Mouse (Mus musculus) gastrocnemius, adult 8-10 months (tissue): ENCODE data around the gene Sufu. TPM values are rescaled to one million over a fixed set of nuclear protein-coding genes. Genes with fewer than 3 reads are reported as not detected.

ENCODE experiments used
- DNase-seq, 2 experiments: peaks; one replicate each; pipeline ENCODE4 v3.0.0; 2022; ENCODE audit warnings: low spot score in 2 of 2
- total RNA-seq, 4 experiments: library from RNA; stranded (reverse); gene quantifications; 2 replicates each; pipeline ENCODE4 v1.2.4; 2022

Sufu gene
- total RNA-seq, result 1 to 10 TPM; 4.5 to 5.7 (median 5.3) TPM

DNA sequence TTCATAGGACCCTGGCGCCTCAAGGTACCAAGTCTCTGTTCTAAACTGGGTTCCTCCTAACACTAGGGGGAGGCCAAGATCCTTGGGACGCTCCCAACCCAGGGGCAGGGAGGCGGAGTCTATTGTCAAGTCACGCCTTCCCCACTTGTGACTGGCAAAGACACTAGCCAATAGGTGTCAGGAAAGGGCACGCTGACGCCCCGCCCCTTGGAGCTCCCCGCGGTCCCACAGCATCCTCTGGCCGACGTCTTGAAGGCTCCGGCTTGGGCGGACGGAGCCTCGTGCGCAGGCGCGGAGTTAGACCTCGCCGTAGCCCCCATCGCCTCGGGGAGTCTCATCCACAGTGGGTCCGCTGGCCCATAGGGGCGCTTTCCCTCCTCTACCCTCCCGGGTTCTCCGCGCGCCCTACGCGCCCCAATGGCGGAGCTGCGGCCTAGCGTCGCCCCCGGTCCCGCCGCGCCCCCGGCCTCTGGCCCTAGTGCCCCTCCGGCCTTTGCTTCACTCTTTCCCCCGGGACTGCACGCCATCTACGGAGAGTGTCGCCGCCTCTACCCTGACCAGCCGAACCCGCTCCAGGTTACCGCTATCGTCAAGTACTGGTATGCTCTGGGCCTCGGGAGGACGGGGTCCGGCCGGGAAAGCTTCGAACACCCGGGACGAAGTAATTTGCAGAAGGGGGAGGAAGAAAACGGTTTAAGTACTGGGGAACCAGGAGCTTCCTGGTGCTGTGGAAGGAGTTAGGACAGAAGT is at the start of gene Sufu:
Gene Sufu (plus strand): TSS at position 211 of the 750 bp plus-strand sequence.
- peak; percentile 98 for DNase-seq

DNA sequence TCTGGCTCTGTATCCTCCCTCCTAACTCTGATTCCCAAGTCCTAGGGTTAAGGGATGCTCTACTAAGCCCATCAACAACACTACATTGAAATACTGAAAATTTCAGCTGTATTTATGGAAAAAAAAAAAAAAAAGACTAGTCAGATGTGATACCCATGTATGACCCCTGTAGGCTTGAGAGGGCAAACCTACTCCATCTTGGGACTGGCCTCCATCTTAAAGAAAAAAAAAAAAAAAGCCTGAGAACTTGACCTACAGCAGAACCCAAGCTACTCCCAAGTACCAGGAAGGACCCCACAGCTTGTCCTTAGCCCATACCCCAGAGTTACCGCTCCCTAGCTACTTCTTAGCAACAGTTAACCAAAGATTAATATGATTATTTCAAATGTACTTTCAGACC is 49.5 kb upstream of the Sufu start:
- DNase-seq, result no peak

DNA sequence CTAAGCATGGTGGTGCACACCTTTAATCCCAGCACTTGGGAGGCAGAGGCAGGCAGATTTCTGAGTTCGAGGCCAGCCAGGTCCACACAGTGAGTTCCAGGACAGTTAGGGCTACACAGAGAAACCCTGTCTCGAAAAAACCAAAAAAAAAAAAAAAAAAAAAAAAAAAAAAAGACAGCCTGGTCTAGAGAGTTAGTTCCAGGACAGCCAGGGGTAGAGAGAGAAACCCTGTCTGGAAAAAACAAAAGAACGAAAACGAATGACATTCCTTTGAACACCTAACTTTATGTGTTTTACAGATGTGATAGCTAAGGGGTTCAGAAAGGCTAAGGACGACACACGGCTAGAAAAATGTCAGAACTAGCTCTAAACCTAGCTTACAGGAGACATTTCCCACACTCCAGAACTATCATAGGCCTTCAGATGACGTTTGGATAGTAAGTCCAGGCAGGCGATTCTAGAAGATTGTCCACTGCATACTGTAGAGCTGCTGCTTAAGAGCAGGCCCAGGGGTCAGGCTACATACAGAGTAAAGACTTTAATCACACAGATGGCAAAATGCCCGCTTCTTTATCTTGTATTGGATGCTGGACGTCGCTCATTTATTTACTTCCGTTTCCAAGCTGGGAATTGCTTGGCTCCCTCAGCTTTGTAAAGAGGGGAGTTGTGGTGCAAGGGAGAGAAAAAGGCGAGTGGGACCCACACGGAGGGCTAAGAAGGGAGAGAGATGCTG is 48.6 kb upstream of the Sufu start:
- DNase-seq, result no peak

DNA sequence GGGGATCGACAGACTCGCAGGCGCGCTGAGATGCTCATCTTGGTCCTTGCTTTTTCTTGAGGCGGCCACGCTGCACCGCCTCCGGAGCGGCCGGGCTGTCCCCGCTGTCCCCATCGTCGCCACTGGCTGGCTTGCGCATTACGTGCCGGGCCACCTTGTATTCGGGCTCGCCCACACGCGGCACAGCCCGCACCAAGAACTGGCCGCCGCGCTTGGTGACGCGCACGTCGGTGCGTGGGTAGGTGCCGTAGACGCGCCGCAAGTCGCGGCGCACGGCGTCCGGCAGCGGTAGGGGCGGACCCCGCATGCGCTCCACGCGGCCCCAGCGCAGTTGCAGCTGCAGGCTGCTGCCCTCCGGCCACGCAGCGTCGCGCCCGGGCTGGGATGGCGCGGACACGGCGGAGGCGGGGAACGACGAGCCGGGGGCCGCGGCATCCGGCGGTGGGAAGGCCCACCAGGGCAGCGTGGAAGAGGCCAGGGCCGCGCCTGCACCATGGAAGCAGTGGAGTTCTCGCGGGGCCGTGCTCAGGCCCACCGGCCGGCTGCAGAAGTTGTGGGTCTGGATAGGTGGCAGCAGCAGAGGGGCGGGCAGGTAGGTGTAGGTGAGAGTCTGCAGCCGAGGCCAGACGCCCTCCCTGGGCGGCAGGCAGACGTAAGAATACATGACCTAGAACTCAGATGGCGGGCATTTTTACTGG is 47.8 kb upstream of the Sufu start:
- DNase-seq, result peak; percentile 37 to 59

DNA sequence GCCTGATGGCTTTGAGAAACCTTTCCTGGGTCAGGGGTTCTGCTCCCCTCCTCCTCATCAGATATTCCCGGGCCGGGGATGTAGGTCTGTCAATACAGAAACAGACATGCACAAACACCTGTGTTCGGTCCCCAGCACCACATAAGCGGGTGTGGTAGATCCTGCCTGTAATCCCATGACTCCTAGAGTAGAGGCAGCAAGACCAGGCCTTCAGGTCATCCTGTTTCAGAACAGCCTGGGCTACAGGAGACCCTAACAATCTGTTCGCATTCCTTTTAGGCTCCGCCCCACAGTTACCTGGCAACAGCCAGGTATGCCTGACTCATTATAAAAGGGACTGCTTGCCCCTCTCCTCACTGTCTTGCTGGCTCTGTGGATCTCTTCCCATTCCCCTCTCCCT is 47.1 kb upstream of the Sufu start:
- DNase-seq, result no peak

DNA sequence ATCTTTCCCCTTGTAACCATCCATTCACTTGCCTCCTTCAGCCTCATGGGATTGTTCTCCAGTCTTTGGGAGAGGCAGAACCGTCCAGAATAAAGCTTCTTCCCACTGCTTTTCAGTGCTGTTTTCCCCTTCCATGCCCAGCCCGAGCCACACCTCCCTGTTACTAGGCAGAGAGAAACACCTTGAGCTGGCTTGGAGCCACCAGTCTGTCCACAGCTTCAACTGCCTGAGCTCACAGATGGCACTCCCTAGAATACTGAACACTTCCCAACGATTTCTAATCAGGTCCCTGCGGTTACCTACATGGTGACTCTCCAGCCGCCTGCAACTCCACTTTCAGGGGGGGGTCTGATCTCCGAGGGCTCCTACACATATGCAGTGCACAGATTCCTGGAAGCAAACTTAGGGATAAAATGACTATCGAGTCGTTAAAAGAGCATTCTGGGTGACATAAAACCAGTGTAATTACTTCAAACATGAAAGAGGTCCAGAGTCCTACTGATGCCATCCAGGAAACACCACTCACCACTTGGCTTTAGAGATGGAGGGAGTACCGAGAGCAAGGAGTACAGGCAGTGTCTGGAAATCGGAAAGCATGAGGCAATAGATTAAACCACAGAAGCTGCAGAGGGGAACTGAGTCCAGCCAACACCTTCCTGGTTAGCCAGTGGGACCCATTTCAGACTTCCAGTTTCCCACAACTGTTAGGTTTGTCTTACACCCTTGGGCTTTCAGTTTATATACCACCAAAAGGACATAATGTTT is 46.3 kb upstream of the Sufu start, which contains the start of gene 2310034G01Rik:
Gene 2310034G01Rik (minus strand): TSS at position 135 of the 765 bp plus-strand sequence.
- no peak for DNase-seq

DNA sequence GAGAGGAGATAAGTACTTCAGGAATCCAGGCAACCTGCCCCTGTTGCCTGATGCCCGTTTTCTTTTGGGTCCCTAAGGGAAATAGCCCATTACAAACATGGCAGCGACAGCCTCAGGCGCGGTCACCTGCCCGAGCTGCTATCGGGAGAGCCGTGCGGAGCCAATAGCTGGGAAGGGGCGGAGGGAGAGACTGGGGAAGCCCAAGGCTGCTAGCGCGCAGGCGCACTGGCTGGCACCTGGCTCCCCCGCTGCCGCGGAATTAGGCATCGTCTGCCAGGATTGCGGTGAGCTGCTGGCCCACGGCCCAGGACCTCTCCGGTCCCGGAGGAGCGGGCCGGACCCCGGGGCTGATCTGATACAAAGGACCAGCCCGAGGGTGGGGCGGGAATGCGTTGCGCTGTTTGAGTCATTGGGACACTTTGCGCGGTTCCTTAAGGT is 40.0 kb upstream of the Sufu start:
- DNase-seq, result peak; percentile 46 to 78

DNA sequence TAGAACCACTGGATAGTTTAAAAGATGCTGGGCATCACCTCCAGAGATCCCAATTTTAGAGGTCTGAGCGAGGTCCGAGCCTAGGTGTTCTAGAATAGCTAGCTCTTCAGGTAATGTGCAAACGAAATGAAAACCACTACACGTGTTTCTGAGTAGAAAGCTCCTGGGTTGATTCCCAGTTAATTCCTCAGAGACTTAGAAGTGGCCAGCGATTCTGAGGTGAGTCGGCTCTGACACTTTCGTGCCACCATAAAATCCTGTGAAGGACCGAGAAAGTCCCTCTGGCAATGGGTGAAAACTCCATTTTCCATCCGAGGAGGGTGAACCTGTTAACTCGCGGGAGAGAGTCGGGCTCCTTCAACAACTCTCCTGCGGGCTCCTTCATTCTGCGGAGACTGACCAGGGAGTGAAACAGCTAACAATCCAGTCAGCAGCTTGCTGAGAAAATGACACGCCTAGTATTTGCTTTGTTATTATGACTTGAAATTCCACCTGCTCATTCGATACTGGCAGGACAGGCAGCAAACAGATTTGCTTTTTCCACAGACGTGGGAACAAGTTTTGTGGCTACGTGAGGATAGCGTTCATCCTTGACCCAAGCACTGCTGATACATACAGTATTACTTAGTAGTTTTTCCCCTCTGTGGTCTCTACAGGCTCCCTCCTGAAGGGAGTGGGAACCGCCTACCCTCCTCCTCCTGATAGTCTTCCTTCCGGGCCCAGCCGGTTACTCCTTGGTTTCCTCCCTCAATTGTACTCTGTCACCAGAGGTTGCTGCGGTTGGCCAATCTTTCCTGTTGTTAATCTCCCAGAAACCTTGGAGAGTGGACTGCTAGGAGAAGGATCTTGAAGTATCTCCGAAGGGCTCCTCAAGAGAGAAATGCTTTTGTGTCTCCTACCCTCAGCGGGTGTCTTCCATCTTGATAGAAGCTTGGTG is 39.1 kb upstream of the Sufu start:
- no peak for DNase-seq

DNA sequence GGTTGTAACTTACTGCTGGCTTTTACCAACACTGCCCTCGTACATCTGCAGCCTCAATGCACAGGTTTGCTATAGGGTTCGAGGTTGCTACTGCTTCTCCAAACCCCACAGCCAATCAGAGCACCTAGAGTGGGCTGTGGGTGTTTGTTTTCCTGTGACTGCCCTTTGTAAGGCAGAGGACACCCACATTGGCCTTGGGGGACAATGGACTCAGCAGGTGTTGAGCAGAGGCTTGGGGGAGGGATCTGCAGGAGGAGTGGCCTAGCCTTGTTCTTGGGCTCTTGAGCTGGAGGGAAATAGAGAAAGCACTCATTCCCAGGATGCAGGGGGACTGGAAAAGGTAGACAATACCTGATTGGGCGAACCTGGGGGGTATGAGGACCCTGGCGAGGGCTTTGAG is 38.3 kb upstream of the Sufu start:
- no peak for DNase-seq

DNA sequence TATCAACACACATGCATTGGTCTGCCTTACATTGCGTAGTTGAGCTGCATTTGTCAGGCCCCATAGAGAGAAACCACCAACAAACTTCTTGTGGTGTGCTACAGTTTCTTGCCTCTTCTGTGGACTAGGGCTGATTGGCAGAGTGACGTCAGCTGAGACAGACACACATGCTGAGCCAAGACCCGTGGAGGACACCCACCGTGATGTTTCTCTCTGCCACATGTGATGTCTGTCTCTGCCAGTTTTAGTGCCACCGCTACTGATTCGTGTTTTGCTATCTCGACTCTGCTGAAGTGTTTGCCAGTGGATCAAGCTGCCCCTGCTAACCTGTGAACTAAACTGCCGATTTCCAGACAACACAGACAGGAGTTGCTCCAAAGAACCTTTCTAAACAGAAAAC is 34.6 kb upstream of the Sufu start:
- no peak for DNase-seq

DNA sequence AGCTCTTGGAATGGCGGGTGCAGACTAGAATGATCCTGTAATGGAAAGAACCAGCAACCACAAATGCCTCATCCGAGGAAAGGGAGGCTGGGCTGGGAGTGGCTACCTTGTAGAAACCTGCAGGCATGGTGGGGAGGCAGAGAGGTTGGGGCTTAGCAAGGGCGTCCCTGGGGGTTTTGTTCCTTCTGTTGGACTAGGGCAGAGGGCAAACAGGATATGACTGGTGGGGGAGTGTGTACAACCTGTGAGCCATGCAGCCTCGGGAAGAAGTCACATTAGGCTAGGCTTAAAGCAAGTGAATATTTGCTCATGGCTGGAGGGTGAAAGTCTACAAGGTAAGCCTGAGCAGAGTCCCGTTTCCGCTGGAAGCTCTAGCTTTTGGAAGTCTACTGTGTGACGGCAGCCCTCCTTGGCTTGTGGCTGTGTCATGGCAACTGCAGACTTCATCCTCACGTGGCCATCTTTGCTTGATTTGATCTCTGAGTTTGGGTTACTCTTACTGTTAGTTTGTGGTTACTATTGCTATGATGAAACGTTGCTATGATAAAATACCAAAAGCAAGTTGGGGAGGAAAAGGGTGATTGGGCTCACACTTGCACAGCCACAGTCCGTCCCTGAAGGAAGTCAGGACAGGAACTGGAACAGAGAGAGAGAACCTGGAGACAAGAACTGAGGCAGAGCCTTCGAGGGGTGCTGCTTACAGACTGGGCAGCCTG is 33.2 kb upstream of the Sufu start:
- DNase-seq, result no peak

DNA sequence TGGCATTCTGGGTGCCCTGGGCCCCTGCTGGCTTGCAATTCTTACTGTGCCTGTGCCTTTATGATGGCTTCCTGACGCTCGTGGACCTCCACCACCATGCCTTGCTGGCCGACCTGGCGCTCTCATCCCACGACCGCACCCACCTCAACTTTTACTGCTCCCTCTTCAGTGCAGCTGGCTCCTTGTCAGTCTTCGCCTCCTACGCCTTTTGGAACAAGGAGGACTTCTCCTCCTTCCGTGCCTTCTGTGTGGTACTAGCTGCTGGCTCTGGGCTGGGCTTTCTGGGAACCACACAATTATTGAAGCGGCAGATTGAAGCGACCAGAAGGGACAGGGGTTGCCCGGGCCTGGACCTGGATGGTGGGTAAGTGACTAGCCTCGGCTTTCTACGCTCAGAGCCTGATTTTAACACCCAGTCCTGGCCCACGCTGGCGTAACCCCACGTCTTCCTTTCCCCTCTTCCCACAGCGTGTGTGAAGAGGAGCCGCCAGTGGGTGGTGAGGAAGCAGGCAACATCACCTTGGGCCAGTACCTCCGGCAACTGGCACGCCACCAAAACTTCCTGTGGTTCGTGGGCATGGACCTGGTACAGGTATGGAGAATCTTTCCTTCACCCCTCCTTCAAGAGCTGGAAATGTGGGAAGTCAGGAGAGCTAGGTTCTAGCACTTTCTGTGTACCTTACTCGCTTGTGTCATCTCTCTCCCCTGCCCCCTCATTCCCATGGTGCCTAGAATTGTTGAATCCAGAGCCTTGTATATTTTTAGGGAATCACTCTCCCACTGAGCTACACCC is 28.7 kb upstream of the Sufu start:
- no peak for DNase-seq

DNA sequence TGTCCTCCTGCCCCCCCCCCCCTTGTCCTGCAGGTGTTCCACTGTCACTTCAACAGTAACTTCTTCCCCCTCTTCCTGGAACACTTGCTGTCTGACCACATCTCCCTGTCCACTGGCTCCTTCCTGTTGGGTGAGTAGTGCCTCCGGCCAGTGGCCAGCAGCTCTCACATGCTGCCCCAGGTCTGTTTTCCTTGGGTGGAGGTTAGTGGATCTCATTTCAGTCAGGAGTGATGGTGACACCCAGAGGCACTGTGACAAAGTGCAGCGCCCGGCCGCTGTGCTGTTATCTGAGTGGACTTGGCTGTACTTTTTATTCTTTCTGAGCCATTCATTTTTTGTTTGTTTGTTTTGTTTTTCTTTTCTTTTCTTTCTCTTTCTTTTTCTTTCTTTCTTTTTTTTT is 27.5 kb upstream of the Sufu start:
- DNase-seq, result peak; percentile 55 to 71

DNA sequence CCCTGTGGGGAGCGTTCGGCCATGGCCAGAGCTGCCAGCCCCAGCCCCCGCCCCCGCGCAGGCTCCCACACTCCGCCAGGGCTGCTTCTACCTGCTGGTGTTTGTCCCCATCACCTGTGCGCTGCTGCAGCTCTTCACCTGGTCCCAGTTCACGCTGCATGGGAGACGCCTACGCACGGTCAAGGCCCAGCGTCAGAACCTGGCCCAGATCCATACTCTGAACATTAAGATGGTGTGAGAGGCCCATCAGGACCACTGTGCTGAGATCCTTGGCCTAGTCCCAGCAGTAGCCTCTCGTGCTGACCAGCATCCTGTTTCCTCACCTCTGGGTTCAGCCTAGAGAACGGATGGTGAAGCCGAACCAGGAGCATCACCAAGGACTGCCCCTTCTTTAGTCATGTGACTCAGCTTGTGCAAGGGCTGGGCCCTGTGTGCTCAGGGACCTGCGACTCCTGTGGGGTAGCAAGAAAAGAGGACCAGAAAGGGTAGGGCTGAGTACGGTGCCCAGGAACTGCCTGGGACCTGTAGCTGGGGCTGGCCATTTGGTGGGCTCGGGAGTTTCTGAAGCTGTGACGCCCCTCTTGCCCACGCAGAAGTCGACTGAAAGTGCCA is 22.1 kb upstream of the Sufu start:
- DNase-seq, result no peak

DNA sequence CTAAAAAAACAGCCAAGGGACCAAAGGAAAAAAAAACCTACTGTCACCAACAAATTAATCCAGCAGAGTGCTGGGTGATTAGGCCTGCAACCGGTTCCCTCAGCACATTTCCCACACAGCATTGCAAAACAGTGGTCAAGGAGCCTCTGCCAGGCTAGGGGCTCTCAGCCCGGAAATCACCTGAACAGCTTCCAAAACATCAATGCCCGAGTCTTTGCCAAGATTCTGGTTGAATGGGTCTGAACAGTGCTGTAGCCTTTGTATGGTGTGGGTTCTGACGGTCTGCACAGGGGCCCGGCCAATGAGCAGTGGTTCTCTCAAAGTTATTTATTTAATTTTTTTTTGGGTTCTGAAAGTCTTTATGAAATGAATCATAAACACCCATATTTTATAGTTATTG is 21.2 kb upstream of the Sufu start:
- DNase-seq, result no peak

DNA sequence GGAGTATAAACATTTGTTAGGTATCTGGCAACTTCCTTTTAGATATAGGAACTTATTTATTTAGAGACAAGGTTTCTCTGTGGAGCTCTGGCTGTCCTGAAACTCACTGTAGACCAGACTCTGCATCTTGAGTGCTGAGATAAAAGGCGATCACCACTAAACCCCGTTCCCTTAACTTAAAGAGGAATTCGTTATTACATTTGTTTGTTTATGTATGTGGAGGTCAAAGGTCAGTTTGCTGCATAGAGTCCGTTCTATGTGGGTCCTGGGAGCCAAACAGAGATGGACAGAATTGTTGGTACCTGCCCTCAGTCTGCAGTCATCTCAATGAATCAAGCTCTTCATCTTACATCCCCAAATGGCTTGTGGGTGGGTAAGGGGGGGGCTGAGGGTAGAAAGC is 20.8 kb upstream of the Sufu start:
- no peak for DNase-seq

DNA sequence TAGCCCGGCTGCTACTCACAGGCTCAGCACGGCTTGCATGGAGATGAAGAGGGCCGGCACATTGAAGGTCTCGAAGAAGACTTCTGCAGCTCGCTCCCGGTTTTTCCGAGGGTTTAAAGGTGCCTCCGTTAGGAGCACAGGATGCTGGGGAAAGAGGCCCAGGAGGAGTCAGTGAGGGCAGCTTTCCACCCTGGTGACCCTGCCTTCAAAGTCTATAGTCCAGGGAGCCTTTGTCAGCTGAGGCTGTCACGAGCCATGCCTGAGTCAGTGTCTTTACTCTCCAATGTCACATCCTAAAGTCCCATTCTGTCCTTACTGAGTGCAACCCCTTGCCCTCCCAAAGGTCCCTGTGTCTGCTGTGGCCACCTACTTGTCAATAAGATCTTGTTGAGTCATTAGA is 14.4 kb upstream of the Sufu start:
- DNase-seq, result no peak

DNA sequence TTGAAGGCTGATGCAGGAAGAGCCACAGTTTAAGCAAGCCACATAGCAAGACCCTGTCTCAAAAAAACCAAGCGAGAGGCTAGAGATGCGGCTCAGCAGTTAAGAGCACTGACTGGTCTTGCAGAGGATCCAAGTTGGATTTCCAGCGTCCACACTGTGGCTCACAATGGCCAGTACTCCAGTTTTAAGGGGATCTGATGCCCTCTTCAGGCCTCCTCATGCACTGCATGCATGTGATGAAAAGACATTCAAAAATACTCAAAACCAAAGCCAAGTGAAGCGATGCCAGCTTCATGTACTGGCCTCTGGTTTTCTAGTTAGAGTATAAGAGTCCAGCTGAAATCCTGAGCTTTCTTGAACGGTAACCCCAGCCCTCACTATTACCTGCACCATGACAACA is 6.8 kb upstream of the Sufu start:
- no peak for DNase-seq
